Mouse (Mus musculus) liver, postnatal 0 days (tissue): ENCODE measurements around the gene Trpv2. TPM values are rescaled to one million over a fixed set of nuclear protein-coding genes. Genes with fewer than 3 reads are reported as not detected.
A peak's percentile ranks its signal among the peaks of the same experiment; 100 is the strongest.

Experiments used
- ATAC-seq: fragments of 200-750 bp; cut with Nextera tagmentation; 2 replicates; pipeline ENCODE4 v1.8.0; 2017; ENCODE audit warnings: mild to moderate bottlenecking, moderate library complexity
- DNase-seq: peaks from one replicate; pipeline ENCODE4 v3.0.0-alpha.2; 2016
- H3K27ac ChIP-seq: fragments of 300-500 bp; sonication (generic); 2 replicates; pipeline ENCODE4 v1.5.1; 2014; ENCODE audit warnings: antibody characterized with exemption, moderate library complexity, mild to moderate bottlenecking, low read depth
- H3K27me3 ChIP-seq: fragments of 300-500 bp; sonication (generic); 2 replicates; pipeline ENCODE4 v1.6.1; 2014; ENCODE audit warnings: low read length, control low read depth, mixed read lengths; ENCODE audit not compliant: insufficient read depth
- H3K36me3 ChIP-seq: fragments of 300-500 bp; sonication (generic); replicated peaks from 2 replicates; pipeline ENCODE4 v1.6.1; 2014; ENCODE audit warnings: mild to moderate bottlenecking, control low read depth, low read length, moderate library complexity, mixed read lengths; ENCODE audit not compliant: insufficient read depth
- H3K4me1 ChIP-seq: fragments of 300-500 bp; sonication (generic); 2 replicates; pipeline ENCODE4 v1.6.1; 2014; ENCODE audit warnings: antibody characterized with exemption, mild to moderate bottlenecking, control low read depth; ENCODE audit not compliant: insufficient read depth
- H3K4me2 ChIP-seq: fragments of 300-500 bp; sonication (generic); 2 replicates; pipeline ENCODE4 v1.6.1; 2014; ENCODE audit warnings: low read depth, mild to moderate bottlenecking, low read length, moderate library complexity, mixed read lengths
- H3K4me3 ChIP-seq: fragments of 300-500 bp; sonication (generic); 2 replicates; pipeline ENCODE4 v1.5.1; 2014; ENCODE audit warnings: low read depth, low read length
- H3K9ac ChIP-seq: fragments of 300-500 bp; sonication (generic); replicated peaks from 2 replicates; pipeline ENCODE4 v1.6.1; 2014; ENCODE audit warnings: mild to moderate bottlenecking, moderate library complexity
- H3K9me3 ChIP-seq: fragments of 300-500 bp; sonication (generic); 2 replicates; pipeline ENCODE4 v1.6.1; 2016; ENCODE audit warnings: mild to moderate bottlenecking, control low read depth, low read length, mixed read lengths
- CTCF ChIP-seq: sonication (generic); IDR thresholded peaks from 2 replicates; pipeline ENCODE4 v1.5.1; 2016; ENCODE audit warnings: antibody characterized with exemption, low read depth
- EP300 ChIP-seq: IDR thresholded peaks from 2 replicates; pipeline ENCODE4 v1.6.1; 2016; ENCODE audit warnings: antibody characterized with exemption, low read depth, mild to moderate bottlenecking
- WGBS: fragments of 180-500 bp; shearing (Covaris S2); extraction: QIAGEN DNeasy Blood & Tissue Kit; methylation state at CpG from one replicate; pipeline ENCODE4 v1.1.7; 2014; ENCODE audit not compliant: insufficient replicate concordance; 5-methylcytosine and 5-hydroxymethylcytosine counted together
- polyA plus RNA-seq: library from polyadenylated mRNA; unstranded; fragments of >200 nt; fragmentation: Nextera tagmentation; extraction: Ambion mirVana; gene quantifications from 2 replicates; pipeline ENCODE4 v1.2.1, GENCODE M21; 2015

Gene Trpv2
- polyA plus RNA-seq, 1 experiment from 2014 or later = 5.4 TPM

DNA sequence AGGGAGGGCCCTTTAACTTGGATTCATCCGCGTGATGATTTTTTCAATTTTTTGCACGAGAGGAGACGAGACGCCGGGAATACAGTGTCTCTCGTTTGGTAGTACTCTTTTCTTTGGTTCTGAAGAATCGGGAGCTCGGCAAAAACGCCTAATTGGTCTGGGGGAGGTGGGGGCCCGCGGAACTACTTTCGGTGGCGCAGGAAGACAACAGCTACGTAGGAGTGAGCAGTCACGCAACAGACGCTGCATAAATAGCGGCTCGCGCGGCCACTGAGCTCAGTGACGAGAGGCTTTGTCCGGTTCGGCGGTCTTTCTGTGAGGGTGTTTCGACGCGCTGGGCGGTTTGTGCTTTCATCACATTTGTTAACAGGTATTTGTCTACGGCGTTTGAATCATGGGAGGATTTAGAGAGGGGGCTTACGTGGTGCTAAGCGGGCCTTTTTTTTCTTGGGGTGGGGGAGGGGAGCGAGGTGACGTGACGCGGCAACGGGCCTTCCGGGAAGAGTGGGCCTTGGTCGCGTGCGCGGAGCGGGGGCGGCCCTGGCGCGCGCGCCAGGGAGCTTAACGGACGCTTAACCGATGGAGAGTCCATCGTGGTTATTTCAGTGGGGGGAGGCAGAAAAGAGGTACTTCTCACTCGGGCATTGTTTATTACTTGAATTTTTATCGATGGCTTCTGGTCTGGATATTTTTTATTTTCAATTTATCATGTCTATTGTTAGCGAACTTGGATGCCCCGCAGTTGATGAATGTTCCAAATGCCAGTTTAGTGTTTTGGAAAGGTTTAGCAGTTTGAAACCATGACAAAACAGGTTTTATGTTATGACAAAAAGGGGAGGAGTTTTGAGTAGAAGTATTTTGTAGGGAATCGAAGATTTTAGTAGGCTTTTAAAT is 22.8 kb upstream of the Trpv2 start:
- Histone ChIP-seq H3K4me2 (peak overlapping the region; percentile 94), H3K27ac (peak overlapping the region; percentile 81)
- under 1% methylated on average over 58 of the region's 58 CpGs for WGBS

DNA sequence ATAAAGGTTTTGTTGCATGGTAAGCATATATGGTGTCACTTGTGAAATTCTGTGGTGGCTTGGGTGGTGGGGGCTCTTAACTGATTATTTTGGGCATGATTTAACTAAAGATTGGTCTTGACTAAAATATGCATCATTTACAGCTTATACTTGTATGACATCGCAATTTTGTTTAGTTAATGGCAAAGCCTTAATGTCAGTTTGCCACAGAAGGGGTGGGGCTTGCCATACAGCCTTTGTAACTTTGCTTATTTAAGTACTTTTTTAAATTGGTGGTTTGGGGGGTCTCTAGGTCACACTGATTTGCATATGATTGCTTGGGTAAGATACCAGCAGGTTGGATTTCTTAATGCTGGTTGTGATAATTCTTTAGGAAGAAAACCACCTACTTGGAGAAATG is 21.1 kb upstream of the Trpv2 start:
- TF ChIP-seq EP300 = no peak
- WGBS = 29% methylated on average over 1 of the region's 1 CpGs
- Histone ChIP-seq H3K36me3 (peaks cover 24% of the 10 kb centered on the region), H3K4me3 (peak overlapping the region; percentile 52), H3K9me3 (no peaks in the 10 kb centered on the region), H3K9ac (peak overlapping the region; percentile 35), H3K4me2 (peak overlapping the region; percentile 74), H3K27me3 (no peaks in the 10 kb centered on the region), H3K4me1 (peaks cover 25% of the 10 kb centered on the region), H3K27ac (no peak overlapping the region)
- no peak for DNase-seq
- no peak for ATAC-seq

More for the DNA sequence above, 22.8 kb upstream of the Trpv2 start:
- H3K9me3 ChIP-seq = no peaks in the 10 kb centered on the region
- ATAC-seq (peak; percentile 81), DNase-seq (peak; percentile 92)
- H3K36me3 ChIP-seq = peaks cover 24% of the 10 kb centered on the region
- H3K4me1 ChIP-seq = peaks cover 25% of the 10 kb centered on the region
- peak; percentile 81 for TF ChIP-seq EP300
- TF ChIP-seq CTCF = no peak
- H3K4me3 ChIP-seq = peak overlapping the region; percentile 85
- H3K27me3 ChIP-seq = no peaks in the 10 kb centered on the region
- H3K9ac ChIP-seq = peak overlapping the region; percentile 73

DNA sequence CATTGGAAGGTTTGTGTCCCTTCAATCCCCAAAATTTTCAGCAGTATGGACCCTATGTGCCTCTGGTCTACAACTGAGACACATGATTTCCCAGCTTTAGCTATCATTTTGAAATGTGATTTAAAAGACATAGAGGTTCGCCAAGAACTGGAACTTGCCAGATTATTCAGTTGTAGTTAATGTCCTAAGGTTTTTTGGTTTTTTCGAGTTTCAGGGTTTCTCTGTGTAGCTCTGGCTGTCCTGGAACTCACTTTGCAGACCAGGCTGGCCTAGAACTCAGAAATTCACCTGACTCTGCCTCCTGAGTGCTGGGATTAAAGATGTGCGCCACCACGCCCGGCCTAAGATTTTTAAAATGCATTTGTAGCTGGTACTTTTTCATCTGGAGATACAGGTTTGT is 20.7 kb upstream of the Trpv2 start:
- DNase-seq = no peak
- H3K9me3 ChIP-seq = no peaks in the 10 kb centered on the region
- H3K4me3 ChIP-seq = peak overlapping the region; percentile 52
- WGBS = 73% methylated on average over 5 of the region's 5 CpGs
- H3K4me1 ChIP-seq = peaks cover 25% of the 10 kb centered on the region
- TF ChIP-seq CTCF (no peak), EP300 (no peak)
- H3K27me3 ChIP-seq = no peaks in the 10 kb centered on the region
- no peak for ATAC-seq
- H3K36me3 ChIP-seq = peaks cover 24% of the 10 kb centered on the region
- H3K4me2 ChIP-seq = peak overlapping the region; percentile 74
- no peak overlapping the region for H3K27ac ChIP-seq
- peak overlapping the region; percentile 35 for H3K9ac ChIP-seq

DNA sequence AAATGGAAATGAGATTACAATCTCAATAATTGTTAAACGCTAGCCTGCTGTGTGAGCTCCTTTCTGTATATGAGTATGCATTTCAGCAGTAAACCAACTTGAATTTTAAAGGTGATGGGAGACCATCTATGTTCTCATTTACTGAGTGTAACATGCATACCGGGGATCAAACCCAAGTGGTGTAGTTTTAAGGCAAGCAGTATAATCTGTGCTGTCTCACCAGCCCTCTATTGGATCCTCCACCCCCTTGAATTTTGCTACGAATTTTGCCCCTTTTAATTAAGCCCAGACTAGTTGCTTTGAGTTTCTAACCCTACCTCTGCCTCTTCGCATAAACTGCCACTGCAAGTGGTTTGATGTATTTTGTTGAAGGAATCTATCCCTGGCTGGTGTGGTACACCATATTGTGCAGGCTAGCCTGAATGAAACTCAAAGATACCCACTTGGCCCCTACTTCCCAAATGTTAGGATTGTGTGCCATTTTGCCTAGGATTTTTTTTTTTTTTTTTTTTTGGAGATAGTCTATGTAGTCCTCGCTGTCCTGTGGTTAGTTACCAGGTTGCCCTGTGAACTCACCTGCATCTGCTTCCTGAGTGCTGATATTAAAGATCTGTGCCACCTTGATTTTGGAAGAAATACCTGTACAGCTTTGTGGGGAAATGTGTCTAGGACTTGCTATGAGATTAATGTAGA is 20.0 kb upstream of the Trpv2 start:
- Histone ChIP-seq H3K9ac (no peak overlapping the region), H3K4me3 (peak overlapping the region; percentile 52), H3K36me3 (peaks cover 24% of the 10 kb centered on the region), H3K27me3 (no peaks in the 10 kb centered on the region), H3K9me3 (no peaks in the 10 kb centered on the region), H3K27ac (no peak overlapping the region), H3K4me1 (peaks cover 28% of the 10 kb centered on the region), H3K4me2 (peak overlapping the region; percentile 74)
- no peak for TF ChIP-seq EP300
- no peak for TF ChIP-seq CTCF
- 81% methylated on average over 5 of the region's 5 CpGs for WGBS
- no peak for DNase-seq
- ATAC-seq = no peak

DNA sequence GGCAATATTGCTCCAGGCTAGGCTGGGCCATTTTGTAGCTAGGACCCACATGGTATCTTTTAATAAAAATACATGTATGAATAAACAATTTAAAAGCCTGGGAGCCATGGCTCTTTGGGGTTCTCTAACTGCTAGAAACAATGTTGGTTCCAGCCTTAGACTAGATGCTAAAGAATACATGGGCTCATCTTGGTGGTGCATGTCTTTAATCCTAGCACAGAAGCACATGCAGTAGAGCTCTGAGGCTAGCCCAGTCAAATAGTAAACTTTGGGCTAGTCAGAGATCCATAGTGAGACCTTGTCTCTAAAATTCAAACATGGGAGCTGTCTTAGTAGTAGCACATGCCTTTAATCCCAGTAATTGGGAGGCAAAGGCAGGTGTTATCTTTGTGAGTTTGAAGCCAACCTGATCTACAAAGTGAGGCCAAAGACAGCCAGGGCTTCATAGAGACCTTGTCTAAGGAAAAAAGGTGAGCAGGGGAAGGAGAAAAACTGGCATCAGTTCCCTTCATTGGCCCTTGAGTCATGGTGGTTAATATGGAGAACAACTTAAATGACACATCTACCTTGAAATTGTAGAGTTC is 19.3 kb upstream of the Trpv2 start:
- Histone ChIP-seq H3K4me3 (peak overlapping the region; percentile 52), H3K36me3 (peaks cover 24% of the 10 kb centered on the region), H3K9me3 (no peaks in the 10 kb centered on the region), H3K27ac (no peak overlapping the region), H3K27me3 (no peaks in the 10 kb centered on the region), H3K4me1 (peaks cover 25% of the 10 kb centered on the region), H3K4me2 (peak overlapping the region; percentile 74), H3K9ac (no peak overlapping the region)
- TF ChIP-seq EP300 (no peak), CTCF (no peak)
- no peak for ATAC-seq
- DNase-seq = no peak

DNA sequence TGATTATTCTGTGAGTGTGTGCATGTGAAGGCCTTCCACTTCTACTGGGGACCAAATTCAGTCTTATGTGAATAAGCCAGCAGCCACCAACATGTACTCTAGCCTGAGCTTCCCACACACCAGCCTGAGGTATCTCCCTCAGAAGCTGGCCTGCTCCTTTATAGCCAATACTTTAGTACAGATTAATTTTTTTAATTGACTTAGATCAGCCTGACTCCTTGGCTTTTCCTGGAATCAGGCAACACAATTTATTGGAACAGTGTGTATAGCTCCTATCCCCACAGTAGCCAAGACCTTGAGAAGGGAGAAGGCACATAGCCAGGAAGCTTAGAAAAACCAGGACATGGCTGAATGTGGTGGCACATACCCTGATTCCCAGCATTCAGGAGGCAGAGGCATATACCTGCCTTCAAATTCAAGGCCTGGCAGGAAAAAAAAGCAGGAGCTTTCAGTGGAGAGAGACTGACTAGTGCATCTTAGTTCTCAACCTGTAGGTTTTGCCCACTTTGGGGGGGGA is 18.3 kb upstream of the Trpv2 start:
- TF ChIP-seq CTCF (no peak), EP300 (no peak)

More for the DNA sequence above, 18.3 kb upstream of the Trpv2 start:
- Histone ChIP-seq H3K9me3 (no peaks in the 10 kb centered on the region), H3K4me3 (no peak overlapping the region), H3K4me1 (peaks cover 25% of the 10 kb centered on the region), H3K27ac (no peak overlapping the region), H3K36me3 (peaks cover 24% of the 10 kb centered on the region), H3K9ac (no peak overlapping the region), H3K4me2 (no peak overlapping the region), H3K27me3 (no peaks in the 10 kb centered on the region)
- DNase-seq (no peak), ATAC-seq (no peak)
